Mouse (Mus musculus) forebrain, embryonic 11.5 days (tissue): ENCODE measurements around the gene Hoxd12. TPM values are rescaled to one million over a fixed set of nuclear protein-coding genes. Genes with fewer than 3 reads are reported as not detected.

Experiments used
- ATAC-seq: fragments of 200-750 bp; cut with Nextera tagmentation; replicated peaks from 2 replicates; pipeline ENCODE4 v1.8.0; 2017; ENCODE audit warnings: moderate TSS enrichment; ENCODE audit not compliant: low FRiP score
- DNase-seq: peaks from one replicate; pipeline ENCODE4 v3.0.0-alpha.2; 2017; ENCODE audit warnings: low spot score
- H3K27ac ChIP-seq: fragments of 300-500 bp; sonication (generic); 2 replicates; pipeline ENCODE4 v1.5.1; 2014; ENCODE audit warnings: low read depth, low read length
- H3K27me3 ChIP-seq: fragments of 300-500 bp; sonication (generic); 2 replicates; pipeline ENCODE4 v1.6.1; 2014; ENCODE audit warnings: mild to moderate bottlenecking, low read length, mixed read lengths; ENCODE audit not compliant: control insufficient read depth, insufficient read depth
- H3K36me3 ChIP-seq: fragments of 300-500 bp; sonication (generic); 2 replicates; pipeline ENCODE4 v1.6.1; 2014; ENCODE audit warnings: mild to moderate bottlenecking, low read length, moderate library complexity, mixed read lengths; ENCODE audit not compliant: control insufficient read depth, insufficient read depth
- H3K4me1 ChIP-seq: fragments of 300-500 bp; sonication (generic); replicated peaks from 2 replicates; pipeline ENCODE4 v1.6.1; 2014; ENCODE audit warnings: low read length, mixed read lengths; ENCODE audit not compliant: control insufficient read depth, insufficient read depth
- H3K4me2 ChIP-seq: fragments of 300-500 bp; sonication (generic); 2 replicates; pipeline ENCODE4 v1.6.1; 2014; ENCODE audit warnings: low read depth, mild to moderate bottlenecking, low read length, moderate library complexity, mixed read lengths; ENCODE audit not compliant: severe bottlenecking
- H3K4me3 ChIP-seq: fragments of 300-500 bp; sonication (generic); 2 replicates; pipeline ENCODE4 v1.5.1; 2014; ENCODE audit warnings: low read depth, low read length
- H3K9ac ChIP-seq: fragments of 300-500 bp; sonication (generic); 2 replicates; pipeline ENCODE4 v1.6.1; 2014; ENCODE audit warnings: low read length
- H3K9me3 ChIP-seq: fragments of 300-500 bp; sonication (generic); 2 replicates; pipeline ENCODE4 v1.6.1; 2016; ENCODE audit warnings: low read length, mixed read lengths; ENCODE audit not compliant: control insufficient read depth
- WGBS: fragments of 180-500 bp; shearing (Covaris S2); extraction: QIAGEN DNeasy Blood & Tissue Kit; methylation state at CpG from one replicate; pipeline ENCODE4 v1.1.7; 2014; 5-methylcytosine and 5-hydroxymethylcytosine counted together
- polyA plus RNA-seq: library from polyadenylated mRNA; unstranded; fragments of >200 nt; fragmentation: Nextera tagmentation; extraction: Ambion mirVana; gene quantifications from 2 replicates; pipeline ENCODE4 v1.2.1, GENCODE M21; 2014

The Hoxd12 gene
- polyA plus RNA-seq, 1 experiment from 2014 or later: not detected

GRCm38 (mm10) chr2:74708676-74709075, 33.9 kb downstream of the Hoxd12 start:
- ATAC-seq: no peak
- no peak overlapping the region for H3K4me3 ChIP-seq
- H3K36me3 ChIP-seq: no peaks in the 10 kb centered on the region
- H3K4me2 ChIP-seq: no peak overlapping the region
- no peaks in the 10 kb centered on the region for H3K9me3 ChIP-seq
- no peak overlapping the region for H3K9ac ChIP-seq
- peaks cover 11% of the 10 kb centered on the region for H3K4me1 ChIP-seq
- no peak overlapping the region for H3K27ac ChIP-seq
- DNase-seq: no peak
- WGBS: 9% methylated on average over 4 of the region's 4 CpGs
- peaks cover 96% of the 10 kb centered on the region for H3K27me3 ChIP-seq

DNA sequence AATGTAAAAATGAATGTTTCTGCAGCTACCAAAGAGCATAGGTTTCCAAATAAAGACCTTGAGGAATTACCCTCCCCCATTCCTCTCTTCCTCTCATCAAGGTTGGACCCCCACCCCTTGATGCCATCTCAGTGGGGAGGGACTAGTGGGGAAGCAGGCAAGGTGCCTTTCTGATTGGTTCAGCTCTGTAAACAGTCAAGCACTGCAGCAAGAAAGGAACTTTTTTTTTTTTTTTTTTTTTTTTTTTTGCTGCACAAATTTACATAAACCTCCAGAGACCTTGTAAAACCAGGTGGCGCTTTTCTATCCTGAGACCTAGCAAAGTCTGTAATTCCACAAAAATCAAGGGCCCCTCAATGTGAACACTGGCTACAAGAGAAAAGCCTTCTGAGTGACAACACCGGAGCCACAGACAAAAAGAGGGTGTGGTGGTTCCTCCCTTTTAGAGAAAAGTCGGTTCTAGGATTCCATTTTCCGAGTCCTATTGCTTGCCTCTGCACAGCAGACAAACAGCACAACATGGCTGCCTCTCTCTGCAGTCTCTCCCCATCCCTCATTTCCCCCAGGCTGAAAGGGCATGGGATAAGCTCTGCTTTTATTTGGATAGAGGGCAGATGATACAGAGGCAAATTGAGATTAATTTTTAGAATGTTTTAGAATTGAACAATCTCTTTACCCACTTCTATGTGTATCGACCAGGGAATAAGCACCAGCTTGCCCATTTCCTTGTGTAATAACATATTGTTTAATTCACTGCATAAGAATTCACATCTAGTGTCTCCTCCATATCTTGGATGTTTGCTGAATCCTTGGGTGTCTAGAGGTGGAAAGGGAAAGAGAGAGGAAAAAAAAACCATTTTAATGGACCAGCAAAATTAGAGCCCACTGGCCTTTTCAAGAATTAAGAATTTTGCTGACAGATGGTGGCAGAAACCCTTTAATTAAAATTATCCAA, 34.9 kb downstream of the Hoxd12 start:
- 5% methylated on average over 5 of the region's 5 CpGs for WGBS
- Histone ChIP-seq H3K27ac (no peak overlapping the region), H3K36me3 (no peaks in the 10 kb centered on the region), H3K9ac (no peak overlapping the region), H3K27me3 (peaks cover 95% of the 10 kb centered on the region), H3K4me3 (no peak overlapping the region), H3K9me3 (no peaks in the 10 kb centered on the region), H3K4me1 (peaks cover 9% of the 10 kb centered on the region), H3K4me2 (no peak overlapping the region)
- no peak for DNase-seq
- no peak for ATAC-seq

- peaks cover 5% of the 10 kb centered on the region for H3K4me1 ChIP-seq
- no peaks in the 10 kb centered on the region for H3K9me3 ChIP-seq
- ATAC-seq: no peak
- H3K9ac ChIP-seq: no peak overlapping the region
- H3K27ac ChIP-seq: no peak overlapping the region
- peaks cover 95% of the 10 kb centered on the region for H3K27me3 ChIP-seq
- H3K4me2 ChIP-seq: no peak overlapping the region
- DNase-seq: no peak
- H3K36me3 ChIP-seq: no peaks in the 10 kb centered on the region
- WGBS: 3% methylated on average over 16 of the region's 16 CpGs
- H3K4me3 ChIP-seq: no peak overlapping the region
Observed at GRCm38 (mm10) chr2:74710929-74711543, 36.2 kb downstream of the Hoxd12 start.

DNA sequence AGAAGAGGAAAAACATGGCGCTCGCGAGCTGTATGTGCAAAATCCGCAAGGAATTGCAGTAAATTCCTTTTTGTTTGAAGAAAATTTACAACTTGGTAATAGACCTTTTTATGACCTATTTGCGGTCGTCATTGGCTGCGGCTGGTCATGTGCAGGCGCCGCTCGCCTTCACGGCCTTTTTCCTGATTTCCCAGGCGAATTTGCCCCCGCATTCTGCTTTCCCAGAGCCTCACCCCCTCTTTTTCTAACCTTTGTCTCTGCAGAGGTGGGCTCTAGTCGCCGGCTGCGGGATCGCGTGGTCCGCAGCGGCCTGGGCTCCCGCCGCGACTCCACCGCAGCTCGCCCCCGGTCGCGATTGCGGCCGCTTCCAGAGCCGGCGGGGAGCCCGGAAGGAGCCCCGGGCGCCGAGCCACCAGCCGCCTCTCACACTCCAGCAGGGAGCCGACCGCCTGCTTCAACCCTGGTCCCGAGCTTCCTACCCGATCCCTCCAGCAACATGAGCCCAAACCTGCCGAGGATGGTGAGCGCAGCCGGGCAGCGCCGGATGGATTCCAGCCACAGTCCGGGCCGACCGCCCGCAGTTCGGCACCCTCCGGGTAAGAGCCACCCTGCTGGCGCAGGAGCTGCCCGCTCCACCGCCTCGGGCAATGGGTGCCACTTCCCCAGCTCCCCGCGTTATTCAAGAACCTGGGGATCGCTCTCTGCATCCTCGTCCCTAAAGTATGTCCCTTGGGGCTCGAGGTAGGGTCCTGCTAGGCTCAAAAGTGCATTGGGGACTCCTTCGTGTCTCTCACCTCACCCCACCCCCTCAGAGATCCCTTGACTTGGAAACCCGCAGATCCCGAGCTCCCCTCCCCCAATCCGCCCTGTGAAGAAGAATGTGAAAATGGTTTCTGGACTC, 37.2 kb downstream of the Hoxd12 start, which contains the start of the genes Hoxd3 and Hoxd4:
TSS of gene Hoxd3 (plus strand) at position 207 of the 901 bp plus-strand sequence.
TSS of gene Hoxd4 (plus strand) at position 209 of the 901 bp plus-strand sequence.
- H3K9me3 ChIP-seq: no peaks in the 10 kb centered on the region
- no peak within 1 kb of the TSS for H3K9ac ChIP-seq
- ATAC-seq (no peak), DNase-seq (no peak)
- H3K4me3 ChIP-seq: peak within 1 kb of the TSS; percentile 15
- under 1% methylated on average over 62 of the region's 65 CpGs for whole genome bisulfite sequencing
- H3K27ac ChIP-seq: no peak within 1 kb of the TSS
- 0 out of 2 replicates have a peak within 1 kb of the TSS, but pooled peaks have one; percentile 8 for H3K4me2 ChIP-seq
- H3K27me3 ChIP-seq: peaks cover 95% of the 10 kb centered on the region
- peaks cover 5% of the 10 kb centered on the region for H3K4me1 ChIP-seq
- no peaks in the 10 kb centered on the region for H3K36me3 ChIP-seq

- Histone ChIP-seq H3K4me2 (no peak overlapping the region), H3K27me3 (peaks cover 95% of the 10 kb centered on the region), H3K36me3 (no peaks in the 10 kb centered on the region), H3K27ac (no peak overlapping the region), H3K4me1 (peaks cover 5% of the 10 kb centered on the region), H3K4me3 (no peak overlapping the region), H3K9ac (no peak overlapping the region), H3K9me3 (no peaks in the 10 kb centered on the region)
- ATAC-seq: no peak
- WGBS: 5% methylated on average over 19 of the region's 19 CpGs
- DNase-seq: no peak
Observed at GRCm38 (mm10) chr2:74713239-74714150, 38.7 kb downstream of the Hoxd12 start.

DNA sequence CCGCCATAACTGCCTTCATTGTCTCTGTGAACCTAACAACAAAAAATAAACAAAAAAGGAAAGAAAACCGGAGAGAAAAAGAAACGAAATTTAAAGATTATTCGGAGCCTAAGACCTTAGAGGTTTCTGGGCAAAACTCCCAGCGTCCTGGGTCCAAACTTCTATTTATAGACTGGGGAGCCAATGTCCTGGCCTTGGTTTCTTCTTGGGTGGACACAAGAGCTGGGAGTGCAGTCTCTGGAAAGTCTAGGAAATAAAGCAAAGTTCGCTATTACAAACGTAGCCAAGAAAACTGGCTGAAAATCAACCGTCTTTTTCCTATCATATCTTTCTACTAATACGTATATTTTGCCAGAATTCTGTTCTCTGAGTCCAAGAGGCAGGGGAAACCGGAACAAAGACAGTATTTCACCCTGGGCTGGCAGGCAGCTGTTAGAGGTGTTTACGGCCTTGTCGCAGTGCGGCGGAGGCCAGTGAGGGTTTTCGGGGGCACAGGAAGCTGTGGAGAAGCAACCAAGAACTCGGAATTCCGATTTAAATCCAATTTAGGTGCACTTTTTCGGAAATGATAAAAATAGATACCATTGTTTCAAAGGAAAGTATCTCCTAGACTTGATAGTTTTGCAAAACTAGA, 39.5 kb downstream of the Hoxd12 start:
- DNase-seq (no peak), ATAC-seq (no peak)
- Histone ChIP-seq H3K36me3 (no peaks in the 10 kb centered on the region), H3K4me2 (no peak overlapping the region), H3K4me1 (peaks cover 5% of the 10 kb centered on the region), H3K27ac (no peak overlapping the region), H3K27me3 (peaks cover 95% of the 10 kb centered on the region), H3K9ac (no peak overlapping the region), H3K9me3 (no peaks in the 10 kb centered on the region), H3K4me3 (no peak overlapping the region)
- WGBS: 3% methylated on average over 18 of the region's 18 CpGs

DNA sequence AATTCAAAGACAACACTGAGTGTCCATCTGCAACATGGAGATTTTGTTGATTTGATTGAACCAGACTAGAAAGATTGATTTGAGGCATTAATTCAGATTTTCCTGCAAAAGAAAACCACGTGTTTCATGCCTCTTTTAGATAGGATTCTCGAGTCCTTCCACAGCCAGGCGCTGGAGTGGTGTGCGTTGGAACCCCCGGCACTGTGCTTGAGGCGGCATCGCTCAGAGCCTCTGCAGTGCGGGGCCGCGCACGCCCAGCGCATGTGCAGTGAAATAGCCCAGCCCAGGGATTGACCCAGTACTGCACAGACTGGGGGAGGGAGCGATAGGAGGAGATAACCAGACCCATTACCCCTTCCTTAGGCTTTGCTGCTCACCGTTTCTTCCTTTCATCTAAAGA, 40.1 kb downstream of the Hoxd12 start:
- DNase-seq (no peak), ATAC-seq (no peak)
- H3K4me2 ChIP-seq: no peak overlapping the region
- H3K9me3 ChIP-seq: no peaks in the 10 kb centered on the region
- peaks cover 95% of the 10 kb centered on the region for H3K27me3 ChIP-seq
- peaks cover 5% of the 10 kb centered on the region for H3K4me1 ChIP-seq
- WGBS: 1% methylated on average over 14 of the region's 14 CpGs
- H3K27ac ChIP-seq: no peak overlapping the region
- H3K36me3 ChIP-seq: no peaks in the 10 kb centered on the region
- H3K4me3 ChIP-seq: no peak overlapping the region
- H3K9ac ChIP-seq: no peak overlapping the region
